Mouse (Mus musculus): ENCODE results near the gene Slc51b. TPM values are rescaled to one million over a fixed set of nuclear protein-coding genes. Genes with fewer than 3 reads are reported as not detected.

Gene Slc51b
- polyA plus RNA-seq, 1 experiment = not detected

DNA sequence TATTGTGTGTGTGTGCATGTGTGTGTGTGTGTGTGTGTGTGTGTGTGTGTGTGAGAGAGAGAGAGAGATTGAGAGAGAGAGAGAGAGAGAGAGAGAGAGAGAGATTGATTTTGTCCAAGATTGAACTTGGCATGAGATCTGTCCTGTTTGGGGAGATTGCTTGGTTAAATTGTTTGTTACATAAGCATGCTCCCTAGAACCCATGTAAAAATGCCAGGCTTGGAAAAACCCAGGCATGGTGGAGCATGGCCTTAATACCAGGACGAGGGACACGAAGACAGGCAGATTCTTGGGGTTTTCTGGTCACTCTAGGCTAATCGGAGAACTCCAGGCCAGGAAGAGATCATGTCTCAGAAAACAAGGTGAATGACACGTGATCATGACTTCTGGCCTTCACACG, 5.2 kb upstream of the Slc51b start:
- Histone ChIP-seq H3K79me3 (ENCODE audit: low read depth) (no peaks in the 10 kb centered on the region), H3K79me2 (ENCODE audit: control insufficient read depth, insufficient read depth) (no peaks in the 10 kb centered on the region), H3K4me3 (ENCODE audit: insufficient read depth, poor library complexity, severe bottlenecking) (no peak overlapping the region), H3K36me3 (ENCODE audit: control insufficient read depth, insufficient read depth) (no peaks in the 10 kb centered on the region), H3ac (ENCODE audit: control insufficient read depth, insufficient read length, low read depth) (no peak overlapping the region), H3K27me3 (ENCODE audit: control insufficient read depth, insufficient read depth, insufficient read length) (peaks cover 3% of the 10 kb centered on the region)
- TF ChIP-seq MYOG (IDR thresholded peaks at IDR 0.05; ENCODE audit: control insufficient read depth, extremely low read depth, insufficient read length) (no peak), MAX (IDR thresholded peaks at IDR 0.05) (no peak), FOSL1 (IDR thresholded peaks at IDR 0.05; ENCODE audit: insufficient read depth, low read length, poor library complexity, severe bottlenecking) (no peak), CTCF (IDR thresholded peaks at IDR 0.05; ENCODE audit: control insufficient read depth, insufficient read depth, insufficient read length) (no peak)

DNA sequence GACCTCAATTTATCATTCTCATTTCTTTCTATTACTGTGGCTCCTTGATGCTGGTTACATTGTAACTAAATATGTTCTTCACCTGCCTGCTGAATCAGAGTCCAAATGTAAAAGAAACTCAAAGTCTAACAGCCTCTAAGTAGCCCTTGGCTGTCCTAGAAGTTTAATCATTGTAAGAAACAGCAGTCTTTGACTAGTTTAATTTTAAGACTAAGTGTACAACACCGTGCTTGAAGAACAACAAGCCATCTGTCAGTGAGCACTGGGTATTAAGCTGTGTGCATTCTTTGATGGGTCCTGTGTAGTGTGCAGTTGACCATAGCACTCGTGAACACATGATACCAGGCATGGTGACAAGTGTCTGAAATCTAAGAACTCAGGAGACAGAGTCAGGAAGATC, 4.8 kb upstream of the Slc51b start:
- Histone ChIP-seq H3K27me3 (ENCODE audit: control insufficient read depth, insufficient read depth, insufficient read length) (peaks cover 4% of the 10 kb centered on the region), H3K36me3 (ENCODE audit: control insufficient read depth, insufficient read depth) (no peaks in the 10 kb centered on the region), H3K4me3 (ENCODE audit: insufficient read depth, poor library complexity, severe bottlenecking) (no peak overlapping the region), H3ac (ENCODE audit: control insufficient read depth, insufficient read length, low read depth) (no peak overlapping the region), H3K79me2 (ENCODE audit: control insufficient read depth, insufficient read depth) (no peaks in the 10 kb centered on the region), H3K79me3 (ENCODE audit: low read depth) (no peaks in the 10 kb centered on the region)
- TF ChIP-seq FOSL1 (IDR thresholded peaks at IDR 0.05; ENCODE audit: insufficient read depth, low read length, poor library complexity, severe bottlenecking) = no peak

DNA sequence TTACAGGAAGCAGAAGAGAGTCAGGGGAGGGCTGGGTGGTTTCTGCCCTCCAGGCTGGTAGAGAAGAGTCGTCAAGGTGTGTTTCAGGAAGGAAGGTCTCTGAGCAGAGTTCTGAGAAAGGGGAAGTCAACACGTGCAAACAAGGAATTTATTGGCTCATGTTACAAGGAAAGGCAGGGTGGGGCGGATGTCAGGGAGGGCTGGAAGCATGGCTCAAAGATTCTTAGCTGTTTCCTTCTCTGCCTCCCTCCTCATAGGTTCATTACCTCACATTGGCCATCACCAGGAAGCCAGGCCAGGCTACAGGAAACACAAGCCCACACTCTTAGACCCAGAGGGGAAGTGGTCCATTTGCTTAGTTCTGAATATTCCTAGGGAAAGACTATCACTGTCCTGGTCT, 1.6 kb upstream of the Slc51b start:
- H3ac ChIP-seq (ENCODE audit: control insufficient read depth, insufficient read length, low read depth) = no peak overlapping the region
- no peaks in the 10 kb centered on the region for H3K79me3 ChIP-seq (ENCODE audit: low read depth)
- H3K36me3 ChIP-seq (ENCODE audit: control insufficient read depth, insufficient read depth) = no peaks in the 10 kb centered on the region
- no peak overlapping the region for H3K4me3 ChIP-seq (ENCODE audit: insufficient read depth, poor library complexity, severe bottlenecking)
- no peaks in the 10 kb centered on the region for H3K79me2 ChIP-seq (ENCODE audit: control insufficient read depth, insufficient read depth)
- peaks cover 4% of the 10 kb centered on the region for H3K27me3 ChIP-seq (ENCODE audit: control insufficient read depth, insufficient read depth, insufficient read length)
- TF ChIP-seq FOSL1 (IDR thresholded peaks at IDR 0.05; ENCODE audit: insufficient read depth, low read length, poor library complexity, severe bottlenecking) (no peak), USF1 (IDR thresholded peaks at IDR 0.05; ENCODE audit: low read depth) (no peak), MYOD1 (IDR thresholded peaks at IDR 0.05; ENCODE audit: control insufficient read depth, insufficient read length, low read depth) (no peak)

DNA sequence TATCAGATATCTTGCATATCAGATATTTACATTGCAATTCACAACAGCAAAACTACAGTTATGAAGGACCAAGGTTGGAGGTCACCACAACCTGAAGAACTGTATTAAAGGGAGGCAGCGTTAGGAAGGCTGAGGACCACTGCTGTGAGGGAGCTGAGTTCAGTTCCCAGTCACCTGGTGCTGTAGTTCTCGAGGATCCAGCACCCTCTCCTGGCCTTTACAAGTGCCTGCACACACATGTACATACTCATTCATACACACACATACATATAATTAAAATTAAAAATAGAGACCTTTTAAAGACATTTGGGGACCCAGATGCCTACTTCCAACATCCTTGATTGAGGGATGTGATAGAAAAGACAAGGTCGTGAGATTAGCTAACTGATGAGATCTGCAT, 3.1 kb downstream of the Slc51b start:
- no peak overlapping the region for H3K4me3 ChIP-seq (ENCODE audit: insufficient read depth, poor library complexity, severe bottlenecking)
- no peaks in the 10 kb centered on the region for H3K79me2 ChIP-seq (ENCODE audit: control insufficient read depth, insufficient read depth)
- TF ChIP-seq FOSL1 (IDR thresholded peaks at IDR 0.05; ENCODE audit: insufficient read depth, low read length, poor library complexity, severe bottlenecking) (no peak), MYOD1 (IDR thresholded peaks at IDR 0.05; ENCODE audit: control insufficient read depth, insufficient read length, low read depth) (no peak), USF1 (IDR thresholded peaks at IDR 0.05; ENCODE audit: low read depth) (no peak), CTCF (IDR thresholded peaks at IDR 0.05; ENCODE audit: control insufficient read depth, insufficient read depth, insufficient read length) (no peak), MAX (IDR thresholded peaks at IDR 0.05) (no peak), CEBPB (IDR thresholded peaks at IDR 0.05; ENCODE audit: low read depth) (no peak), MYOG (IDR thresholded peaks at IDR 0.05; ENCODE audit: control insufficient read depth, extremely low read depth, insufficient read length) (no peak)
- H3K36me3 ChIP-seq (ENCODE audit: control insufficient read depth, insufficient read depth) = no peaks in the 10 kb centered on the region
- H3K27me3 ChIP-seq (ENCODE audit: control insufficient read depth, insufficient read depth, insufficient read length) = peaks cover 4% of the 10 kb centered on the region
- H3K79me3 ChIP-seq (ENCODE audit: low read depth) = no peaks in the 10 kb centered on the region
- H3ac ChIP-seq (ENCODE audit: control insufficient read depth, insufficient read length, low read depth) = no peak overlapping the region

DNA sequence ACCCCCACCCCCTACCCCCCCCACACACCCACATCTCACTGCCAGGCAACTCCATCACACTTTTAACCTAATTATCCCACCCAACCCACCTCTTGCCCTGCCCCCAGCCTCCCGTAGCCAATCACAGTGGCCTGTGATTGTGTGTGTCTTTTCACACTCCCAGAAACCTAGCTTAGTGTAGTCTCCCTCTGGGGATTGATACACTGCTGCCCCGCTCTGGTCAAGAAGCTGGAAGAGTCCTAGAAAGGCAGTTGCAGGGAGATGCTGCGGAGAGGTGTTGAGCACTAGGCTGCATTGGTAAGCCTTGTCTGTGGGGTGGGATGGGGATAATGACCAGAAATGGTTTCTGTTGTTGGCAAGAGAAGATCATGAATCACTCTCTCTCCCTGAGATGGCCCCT, 5.0 kb downstream of the Slc51b start:
- no peak overlapping the region for H3ac ChIP-seq (ENCODE audit: control insufficient read depth, insufficient read length, low read depth)
- TF ChIP-seq CEBPB (IDR thresholded peaks at IDR 0.05; ENCODE audit: low read depth) = no peak
- no peak for TF ChIP-seq MYOG (IDR thresholded peaks at IDR 0.05; ENCODE audit: control insufficient read depth, extremely low read depth, insufficient read length)
- TF ChIP-seq FOSL1 (IDR thresholded peaks at IDR 0.05; ENCODE audit: insufficient read depth, low read length, poor library complexity, severe bottlenecking) = no peak
- TF ChIP-seq MYOD1 (IDR thresholded peaks at IDR 0.05; ENCODE audit: control insufficient read depth, insufficient read length, low read depth) = no peak
- no peak for TF ChIP-seq CTCF (IDR thresholded peaks at IDR 0.05; ENCODE audit: control insufficient read depth, insufficient read depth, insufficient read length)
- TF ChIP-seq USF1 (IDR thresholded peaks at IDR 0.05; ENCODE audit: low read depth) = no peak
- no peak for TF ChIP-seq MAX (IDR thresholded peaks at IDR 0.05)
- no peaks in the 10 kb centered on the region for H3K36me3 ChIP-seq (ENCODE audit: control insufficient read depth, insufficient read depth)
- no peaks in the 10 kb centered on the region for H3K27me3 ChIP-seq (ENCODE audit: control insufficient read depth, insufficient read depth, insufficient read length)
- H3K79me3 ChIP-seq (ENCODE audit: low read depth) = no peaks in the 10 kb centered on the region
- H3K4me3 ChIP-seq (ENCODE audit: insufficient read depth, poor library complexity, severe bottlenecking) = no peak overlapping the region
- no peaks in the 10 kb centered on the region for H3K79me2 ChIP-seq (ENCODE audit: control insufficient read depth, insufficient read depth)

DNA sequence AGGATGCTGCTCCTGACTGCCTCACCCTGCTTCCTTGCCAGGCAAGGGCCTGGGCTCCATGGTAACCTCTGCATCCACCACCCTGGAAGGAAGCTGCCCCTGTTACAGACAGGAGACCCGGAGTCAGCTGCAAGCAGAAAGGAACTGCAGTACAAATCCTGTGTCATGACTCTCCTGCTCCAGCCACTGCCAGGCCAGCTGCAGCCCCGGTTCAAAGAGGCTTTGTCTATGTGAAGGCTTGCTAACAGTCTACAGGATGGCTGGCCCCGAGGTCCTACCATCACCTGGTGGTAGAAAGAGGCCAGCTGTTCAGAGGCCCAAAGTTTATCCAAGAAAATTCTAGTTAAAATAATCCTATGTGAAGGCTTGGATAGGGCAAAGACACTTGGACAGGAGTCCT, 11.4 kb downstream of the Slc51b start:
- no peak overlapping the region for H3K4me3 ChIP-seq (ENCODE audit: insufficient read depth, poor library complexity, severe bottlenecking)
- no peak overlapping the region for H3ac ChIP-seq (ENCODE audit: control insufficient read depth, insufficient read length, low read depth)
- H3K79me2 ChIP-seq (ENCODE audit: control insufficient read depth, insufficient read depth) = no peaks in the 10 kb centered on the region
- TF ChIP-seq FOSL1 (IDR thresholded peaks at IDR 0.05; ENCODE audit: insufficient read depth, low read length, poor library complexity, severe bottlenecking) (no peak), MYOG (IDR thresholded peaks at IDR 0.05; ENCODE audit: control insufficient read depth, extremely low read depth, insufficient read length) (no peak), MYOD1 (IDR thresholded peaks at IDR 0.05; ENCODE audit: control insufficient read depth, insufficient read length, low read depth) (no peak), MAX (IDR thresholded peaks at IDR 0.05) (no peak), USF1 (IDR thresholded peaks at IDR 0.05; ENCODE audit: low read depth) (no peak), CTCF (IDR thresholded peaks at IDR 0.05; ENCODE audit: control insufficient read depth, insufficient read depth, insufficient read length) (no peak), CEBPB (IDR thresholded peaks at IDR 0.05; ENCODE audit: low read depth) (no peak)
- no peaks in the 10 kb centered on the region for H3K79me3 ChIP-seq (ENCODE audit: low read depth)
- H3K27me3 ChIP-seq (ENCODE audit: control insufficient read depth, insufficient read depth, insufficient read length) = no peaks in the 10 kb centered on the region
- H3K36me3 ChIP-seq (ENCODE audit: control insufficient read depth, insufficient read depth) = no peaks in the 10 kb centered on the region
